ENCODE assay signal across 10 mouse cellular contexts in genomic region chr11:105959355-105959754, GRCm38 (mm10). TPM values are rescaled to one million over a fixed set of nuclear protein-coding genes. Genes with fewer than 3 reads are reported as not detected.
DNase-seq lines count a peak whose midpoint lies in the region; ATAC-seq lines count a peak whose summit lies in the region.
"Had no signal": no experiment of that assay in that cellular context is flagged by ENCODE, and none has a peak within 500 bp of the region (broad histone marks: within the 10 kb centered on the region; RNA-seq: fewer than 3 reads in every experiment).

No protein-coding gene starts in this region.

- intact Hi-C loops in left cerebral cortex, postnatal 14 days (cut with DNase I) = no loop called here

- DNase-seq in left cerebral cortex, adult 18-20 months (ENCODE audit: low spot score in 2 of 2) = peak; percentile 42 to 61
- DNase-seq in left cerebral cortex, adult 11 months (ENCODE audit: low spot score) = no peak
- peak; percentile 39 to 59 for DNase-seq in left cerebral cortex, postnatal 14 days (ENCODE audit: low spot score in 2 of 2)
- DNase-seq in right cerebral cortex, postnatal 14 days = peak; percentile 41
- no peak for DNase-seq in urinary bladder, postnatal 25 days (ENCODE audit: low spot score)

- no peak overlapping the region for H3K9ac ChIP-seq in heart, embryonic 11.5 days (ENCODE audit: low read depth, low read length)
- no peak overlapping the region for H3K9ac ChIP-seq in intestine, embryonic 15.5 days
- no peak overlapping the region for H3K9ac ChIP-seq in midbrain, embryonic 15.5 days

- no peaks in the 10 kb centered on the region for H3K36me3 ChIP-seq in heart, embryonic 11.5 days (ENCODE audit: control insufficient read depth, insufficient read depth, low read length)
- H3K36me3 ChIP-seq in intestine, embryonic 15.5 days = no peaks in the 10 kb centered on the region
- no peaks in the 10 kb centered on the region for H3K36me3 ChIP-seq in midbrain, embryonic 15.5 days (replicated peaks)

- 10% methylated on average over 17 of the region's 17 CpGs for WGBS in heart, embryonic 11.5 days (ENCODE audit: insufficient replicate concordance)
- 33% methylated on average over 17 of the region's 17 CpGs for WGBS in intestine, embryonic 15.5 days
- WGBS in midbrain, embryonic 15.5 days = 49% methylated on average over 17 of the region's 17 CpGs

- peaks cover 8% of the 10 kb centered on the region; the same call in 1 of the 2 replicates for H3K4me1 ChIP-seq in heart, embryonic 11.5 days (ENCODE audit: control insufficient read depth, insufficient read depth, low read length)
- H3K4me1 ChIP-seq in intestine, embryonic 15.5 days (replicated peaks) = 0 out of 2 replicates have a peak, but pooled peaks cover 3% of the 10 kb centered on the region
- no peaks in the 10 kb centered on the region for H3K4me1 ChIP-seq in midbrain, embryonic 15.5 days

- no peaks in the 10 kb centered on the region for H3K9me3 ChIP-seq in heart, embryonic 11.5 days (replicated peaks; ENCODE audit: control insufficient read depth, low read length)
- H3K9me3 ChIP-seq in intestine, embryonic 15.5 days = no peaks in the 10 kb centered on the region
- no peaks in the 10 kb centered on the region for H3K9me3 ChIP-seq in midbrain, embryonic 15.5 days

- ATAC-seq in heart, embryonic 11.5 days (replicated peaks; ENCODE audit: insufficient number of reproducible peaks, low FRiP score, low TSS enrichment) = peak; percentile 42; the same call in 1 of the 2 replicates
- no peak for ATAC-seq in intestine, embryonic 15.5 days
- no peak for ATAC-seq in midbrain, embryonic 15.5 days (replicated peaks)

- peak overlapping the region; percentile 54 for H3K4me2 ChIP-seq in heart, embryonic 11.5 days
- no peak overlapping the region for H3K4me2 ChIP-seq in intestine, embryonic 15.5 days (replicated peaks)
- H3K4me2 ChIP-seq in midbrain, embryonic 15.5 days = no peak overlapping the region

- no peak overlapping the region for H3K27ac ChIP-seq in heart, embryonic 11.5 days (ENCODE audit: low read depth, low read length)
- H3K27ac ChIP-seq in intestine, embryonic 15.5 days = no peak overlapping the region
- H3K27ac ChIP-seq in midbrain, embryonic 15.5 days = no peak overlapping the region

- H3K4me3 ChIP-seq in heart, embryonic 11.5 days (ENCODE audit: low read depth, low read length) = no peak overlapping the region
- no peak overlapping the region for H3K4me3 ChIP-seq in intestine, embryonic 15.5 days (replicated peaks)
- no peak overlapping the region for H3K4me3 ChIP-seq in midbrain, embryonic 15.5 days

- H3K27me3 ChIP-seq in heart, embryonic 11.5 days (ENCODE audit: control insufficient read depth, insufficient read depth, low read length) = no peaks in the 10 kb centered on the region
- no peaks in the 10 kb centered on the region for H3K27me3 ChIP-seq in intestine, embryonic 15.5 days (replicated peaks)
- no peaks in the 10 kb centered on the region for H3K27me3 ChIP-seq in midbrain, embryonic 15.5 days (replicated peaks)

RNA-seq across cellular contexts. Expression of gene Cyb561, which starts 6.2 kb away (rescaled TPM):
- 100 to 1,000 TPM; 102 TPM for total RNA-seq in left cerebral cortex, adult 18-20 months (2021)
- polyA plus RNA-seq in heart, embryonic 11.5 days (2014; fragmentation: Nextera tagmentation; extraction: Ambion mirVana) = 3.5 and 3.7 TPM in 2 replicates
- 10 to 100 TPM; 64.4 to 65.2 TPM for total RNA-seq in left cerebral cortex, postnatal 14 days (2021)
- polyA plus RNA-seq in intestine, embryonic 15.5 days (2015; fragmentation: Nextera tagmentation; extraction: Ambion mirVana) = 44.0 and 45.5 TPM in 2 replicates
- 70.2 and 70.5 TPM in 2 replicates for polyA plus RNA-seq in midbrain, embryonic 15.5 days (2015; fragmentation: Nextera tagmentation; extraction: Ambion mirVana)

RNA-seq across cellular contexts. Expression of gene Ace, which starts 8.4 kb away (rescaled TPM):
- 10 to 100 TPM; 14.3 to 18.6 TPM for total RNA-seq in left cerebral cortex, adult 18-20 months (2021)
- 0.52 and 0.59 TPM in 2 replicates for polyA plus RNA-seq in heart, embryonic 11.5 days (2014; fragmentation: Nextera tagmentation; extraction: Ambion mirVana)
- total RNA-seq in left cerebral cortex, postnatal 14 days (2021) = 10 to 100 TPM in 1 of 2 experiments, 1 to 10 TPM in 1; 9.7 to 10.5 TPM
- 6.9 and 11.1 TPM in 2 replicates for polyA plus RNA-seq in intestine, embryonic 15.5 days (2015; fragmentation: Nextera tagmentation; extraction: Ambion mirVana)
- 6.1 and 6.5 TPM in 2 replicates for polyA plus RNA-seq in midbrain, embryonic 15.5 days (2015; fragmentation: Nextera tagmentation; extraction: Ambion mirVana)

RNA-seq across cellular contexts. Expression of gene Ace3, which starts 35.1 kb away (rescaled TPM):
- total RNA-seq in left cerebral cortex, adult 18-20 months (2021) = not detected
- polyA plus RNA-seq in heart, embryonic 11.5 days (2014; fragmentation: Nextera tagmentation; extraction: Ambion mirVana) = not detected in 2 replicates
- total RNA-seq in left cerebral cortex, postnatal 14 days (2021) = not detected
- polyA plus RNA-seq in intestine, embryonic 15.5 days (2015; fragmentation: Nextera tagmentation; extraction: Ambion mirVana) = not detected in 2 replicates
- not detected in 2 replicates for polyA plus RNA-seq in midbrain, embryonic 15.5 days (2015; fragmentation: Nextera tagmentation; extraction: Ambion mirVana)
- polyA plus RNA-seq: intestine, embryonic 14.5 days; neural tube, embryonic 11.5 days had no signal

RNA-seq across cellular contexts. Expression of gene Kcnh6, which starts 48.6 kb away (rescaled TPM):
- 1 to 10 TPM; 2.1 to 2.6 TPM for total RNA-seq in left cerebral cortex, adult 18-20 months (2021)
- polyA plus RNA-seq in heart, embryonic 11.5 days (2014; fragmentation: Nextera tagmentation; extraction: Ambion mirVana) = 0.17 and 0.40 TPM in 2 replicates
- total RNA-seq in left cerebral cortex, postnatal 14 days (2021) = 1 to 10 TPM; 1.5 to 1.7 TPM
- 2.2 and 2.5 TPM in 2 replicates for polyA plus RNA-seq in intestine, embryonic 15.5 days (2015; fragmentation: Nextera tagmentation; extraction: Ambion mirVana)
- polyA plus RNA-seq in midbrain, embryonic 15.5 days (2015; fragmentation: Nextera tagmentation; extraction: Ambion mirVana) = 1.7 and 2.0 TPM in 2 replicates

Comparison
In these comparisons a context has a peak if more than half of its experiments do, and no peak if none do; other contexts are left out.
1. DNase-seq: peak in left cerebral cortex, adult 18-20 months (2 of 2), left cerebral cortex, postnatal 14 days (2 of 2) and right cerebral cortex, postnatal 14 days (single experiment); none in left cerebral cortex, adult 11 months (single experiment) and urinary bladder, postnatal 25 days (single experiment).